Mouse (Mus musculus) intestine, postnatal 0 days (tissue): ENCODE results near the gene Mettl6. TPM values are rescaled to one million over a fixed set of nuclear protein-coding genes. Genes with fewer than 3 reads are reported as not detected.

Experiments used
- ATAC-seq: fragments of 200-750 bp; cut with Nextera tagmentation; 2 replicates; pipeline ENCODE4 v1.8.0; 2017; ENCODE audit warnings: mild to moderate bottlenecking, moderate TSS enrichment, moderate library complexity
- H3K27ac ChIP-seq: fragments of 300-500 bp; sonication (generic); 2 replicates; pipeline ENCODE4 v1.5.1; 2014; ENCODE audit warnings: mild to moderate bottlenecking, low read depth, low read length, moderate library complexity
- H3K27me3 ChIP-seq: fragments of 300-500 bp; sonication (generic); replicated peaks from 2 replicates; pipeline ENCODE4 v1.6.1; 2014; ENCODE audit warnings: low read length, mixed read lengths; ENCODE audit not compliant: control insufficient read depth, insufficient read depth
- H3K36me3 ChIP-seq: fragments of 300-500 bp; sonication (generic); 2 replicates; pipeline ENCODE4 v1.6.1; 2014; ENCODE audit warnings: mild to moderate bottlenecking, moderate library complexity; ENCODE audit not compliant: control insufficient read depth, insufficient read depth
- H3K4me1 ChIP-seq: fragments of 300-500 bp; sonication (generic); replicated peaks from 2 replicates; pipeline ENCODE4 v1.6.1; 2014; ENCODE audit warnings: antibody characterized with exemption, low read length, mixed read lengths; ENCODE audit not compliant: control insufficient read depth, insufficient read depth
- H3K4me2 ChIP-seq: fragments of 300-500 bp; sonication (generic); replicated peaks from 2 replicates; pipeline ENCODE4 v1.6.1; 2014; ENCODE audit warnings: low read depth, mild to moderate bottlenecking, moderate library complexity
- H3K4me3 ChIP-seq: fragments of 300-500 bp; sonication (generic); 2 replicates; pipeline ENCODE4 v1.5.1; 2014; ENCODE audit warnings: low read depth, low read length
- H3K9ac ChIP-seq: fragments of 300-500 bp; sonication (generic); 2 replicates; pipeline ENCODE4 v1.6.1; 2014; ENCODE audit warnings: mild to moderate bottlenecking, low read depth, low read length
- H3K9me3 ChIP-seq: fragments of 300-500 bp; sonication (generic); 2 replicates; pipeline ENCODE4 v1.6.1; 2016; ENCODE audit warnings: mixed run types; ENCODE audit not compliant: control insufficient read depth
- CTCF ChIP-seq: sonication (generic); IDR thresholded peaks from 2 replicates; pipeline ENCODE4 v1.5.1; 2016; ENCODE audit warnings: low read depth, mild to moderate bottlenecking, control low read depth, antibody characterized with exemption, moderate library complexity
- WGBS: fragments of 180-500 bp; shearing (Covaris S2); extraction: QIAGEN DNeasy Blood & Tissue Kit; methylation state at CpG from one replicate; pipeline ENCODE4 v1.1.7; 2014; 5-methylcytosine and 5-hydroxymethylcytosine counted together
- polyA plus RNA-seq: library from polyadenylated mRNA; unstranded; fragments of >200 nt; fragmentation: Nextera tagmentation; extraction: Ambion mirVana; gene quantifications from 2 replicates; pipeline ENCODE4 v1.2.1, GENCODE M21; 2015

Gene Mettl6
- polyA plus RNA-seq, 1 experiment from 2014 or later = 28.2 TPM

DNA sequence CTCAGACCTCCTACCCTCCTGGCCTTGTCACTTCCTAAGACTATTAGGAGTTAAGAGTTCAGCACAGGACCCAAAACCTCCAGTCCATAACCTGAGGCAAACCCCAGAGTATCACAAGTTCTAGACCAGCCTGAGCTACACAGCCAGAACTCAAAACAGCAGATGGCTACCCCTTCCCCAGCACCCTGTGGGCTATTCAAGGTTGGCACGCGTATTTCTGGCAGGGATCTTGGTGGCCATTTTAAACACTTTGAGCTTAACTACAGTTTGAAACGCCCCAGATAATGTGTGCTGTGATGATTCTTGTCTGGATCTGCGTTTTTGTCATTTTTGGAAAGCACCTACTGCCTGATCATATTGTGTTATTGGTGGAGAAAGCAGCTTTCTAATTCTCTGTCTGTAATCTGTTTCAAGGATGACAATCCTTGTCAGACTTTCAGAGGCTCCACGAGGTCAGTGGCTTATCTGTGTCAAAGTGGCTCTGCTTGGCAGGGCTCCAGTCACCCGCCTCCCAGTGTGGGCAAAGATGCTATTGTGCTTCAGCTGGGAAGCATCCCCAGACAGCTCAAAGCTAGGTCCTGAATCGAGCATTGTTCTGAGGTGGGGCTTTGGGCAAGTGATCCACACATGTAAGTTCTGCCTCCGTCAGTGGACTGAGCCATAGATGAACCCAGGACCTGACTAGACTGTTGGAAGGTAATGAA is 56.9 kb downstream of the Mettl6 start:
- no peak for TF ChIP-seq CTCF
- H3K27me3 ChIP-seq = no peaks in the 10 kb centered on the region
- H3K4me2 ChIP-seq = no peak overlapping the region
- no peaks in the 10 kb centered on the region for H3K4me1 ChIP-seq
- no peak overlapping the region for H3K27ac ChIP-seq
- H3K36me3 ChIP-seq = no peaks in the 10 kb centered on the region
- H3K9me3 ChIP-seq = no peaks in the 10 kb centered on the region
- WGBS = 76% methylated on average over 8 of the region's 8 CpGs
- no peak overlapping the region for H3K4me3 ChIP-seq
- ATAC-seq = no peak
- H3K9ac ChIP-seq = no peak overlapping the region

DNA sequence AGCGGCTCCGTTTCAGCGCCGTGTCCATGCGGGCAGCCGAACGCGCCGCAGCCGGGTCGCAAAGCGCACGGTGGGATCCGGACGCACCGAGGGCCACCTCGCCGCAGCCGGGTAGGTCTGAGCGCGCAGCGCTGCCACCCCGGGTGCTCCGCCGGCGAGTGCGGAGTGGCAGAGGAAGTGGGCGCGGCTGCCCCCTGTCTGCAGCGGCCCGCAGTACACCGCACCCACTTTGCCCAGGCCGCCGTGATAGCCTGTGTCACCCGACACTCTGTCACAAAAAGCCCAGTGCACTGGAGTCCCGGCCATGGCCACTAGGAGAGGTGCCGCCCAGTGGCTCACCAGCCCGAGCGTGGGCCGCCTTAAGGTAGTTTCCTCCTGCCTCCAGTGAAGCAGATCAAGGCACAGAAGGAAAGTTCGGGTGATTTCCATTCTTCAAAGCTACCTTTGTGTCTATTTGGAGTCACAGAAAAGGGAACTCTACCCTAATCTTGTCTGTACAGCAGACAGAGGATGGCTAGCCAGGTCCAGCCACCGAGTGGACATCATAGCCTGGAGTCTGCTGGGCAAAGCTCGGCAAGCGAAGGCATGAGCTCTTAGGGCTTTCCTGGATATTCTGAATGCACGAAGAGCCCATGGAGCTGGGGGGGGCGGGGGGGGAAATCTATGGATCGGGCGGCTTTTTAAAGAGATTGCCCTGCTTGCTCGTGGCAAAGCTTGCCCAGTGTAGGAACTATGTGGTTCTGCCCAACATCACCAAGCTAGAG is 58.7 kb downstream of the Mettl6 start, which contains the start of gene Sh3bp5:
Gene Sh3bp5, minus strand, starts transcription at position 149 of the 764 bp plus-strand sequence.
- peak within 1 kb of the TSS; percentile 67 for H3K4me3 ChIP-seq
- no peaks in the 10 kb centered on the region for H3K36me3 ChIP-seq
- H3K27ac ChIP-seq = 0 out of 2 replicates have a peak within 1 kb of the TSS, but pooled peaks have one; percentile 11
- H3K9ac ChIP-seq = peak within 1 kb of the TSS; percentile 77
- no peaks in the 10 kb centered on the region for H3K4me1 ChIP-seq
- TF ChIP-seq CTCF = peak; percentile 99
- H3K4me2 ChIP-seq = peak within 1 kb of the TSS; percentile 86
- 9% methylated on average over 49 of the region's 49 CpGs for whole genome bisulfite sequencing
- peak; percentile 96 for ATAC-seq
- H3K9me3 ChIP-seq = no peaks in the 10 kb centered on the region
- no peaks in the 10 kb centered on the region for H3K27me3 ChIP-seq

DNA sequence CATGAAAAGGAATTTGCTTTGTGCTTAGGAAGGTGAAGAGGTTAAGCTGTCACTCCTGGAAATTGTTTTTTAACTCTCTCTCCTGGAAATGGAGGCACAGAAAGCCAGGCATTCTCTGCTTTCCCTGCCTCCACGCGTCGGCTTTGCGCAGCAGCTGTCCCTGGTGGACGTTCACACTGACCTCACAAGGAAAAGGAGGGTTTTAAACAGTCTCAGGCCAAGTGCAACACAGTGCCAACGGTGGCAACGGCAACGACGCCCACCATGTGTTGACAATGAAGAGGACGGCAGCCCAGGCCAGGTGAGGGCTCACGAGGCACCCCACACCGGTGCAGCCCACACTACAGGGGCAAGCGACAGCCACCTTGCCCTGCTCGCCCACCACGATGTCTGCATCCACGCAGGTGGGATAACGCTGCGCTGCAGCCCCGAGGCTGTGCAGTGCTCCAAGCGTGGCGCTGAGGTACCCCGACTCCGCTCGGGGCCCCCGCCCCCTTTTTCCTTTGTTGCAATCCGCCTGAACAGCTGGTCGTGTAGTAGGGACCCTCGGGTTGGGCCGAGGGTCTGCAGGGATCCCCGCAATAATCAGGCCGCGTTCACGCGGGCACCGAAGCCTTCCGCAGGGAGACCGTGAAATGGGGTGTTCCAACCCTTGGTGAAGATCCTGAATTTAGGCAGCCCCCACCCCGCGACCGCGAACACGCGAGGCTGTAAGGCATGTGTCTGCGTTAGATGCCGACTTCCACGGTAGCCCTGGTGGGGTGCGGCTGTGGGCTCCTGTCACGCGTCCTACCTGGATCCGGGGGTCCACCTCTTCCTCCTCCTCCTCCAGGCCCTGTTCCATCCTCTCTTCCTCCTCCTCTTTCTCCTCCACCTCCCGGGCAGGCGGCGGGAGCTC is 59.6 kb downstream of the Mettl6 start:
- WGBS = 3% methylated on average over 53 of the region's 53 CpGs
- Histone ChIP-seq H3K9me3 (no peaks in the 10 kb centered on the region), H3K4me3 (peak overlapping the region; percentile 67), H3K36me3 (no peaks in the 10 kb centered on the region), H3K4me2 (peak overlapping the region; percentile 86), H3K4me1 (no peaks in the 10 kb centered on the region), H3K9ac (peak overlapping the region; percentile 77), H3K27me3 (no peaks in the 10 kb centered on the region), H3K27ac (0 out of 2 replicates have a peak overlapping the region, but pooled peaks have one; percentile 11)
- TF ChIP-seq CTCF = peak; percentile 39
- ATAC-seq = peak; percentile 42

DNA sequence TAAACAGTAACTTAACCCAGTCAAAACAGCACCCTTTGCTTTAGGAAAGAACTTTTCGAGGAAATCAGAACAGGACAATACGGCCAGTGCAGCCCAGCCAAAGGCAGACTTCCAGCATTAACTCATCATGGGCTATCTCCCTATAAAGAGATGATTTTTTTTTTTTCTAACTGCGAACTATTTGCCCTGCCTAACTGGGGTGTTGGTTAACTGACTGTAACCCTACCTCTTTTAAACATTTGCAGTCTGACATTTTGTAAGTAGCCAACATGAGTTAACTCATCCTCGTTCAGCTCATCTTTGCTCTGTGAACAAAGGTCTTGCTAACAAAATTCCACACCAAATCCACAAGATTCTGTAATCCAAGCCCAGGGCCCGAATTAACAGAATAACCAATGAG is 60.4 kb downstream of the Mettl6 start:
- Histone ChIP-seq H3K9me3 (no peaks in the 10 kb centered on the region), H3K27me3 (no peaks in the 10 kb centered on the region), H3K9ac (no peak overlapping the region), H3K4me1 (no peaks in the 10 kb centered on the region), H3K4me2 (no peak overlapping the region; the same call in 1 of the 2 replicates), H3K27ac (no peak overlapping the region), H3K36me3 (no peaks in the 10 kb centered on the region), H3K4me3 (no peak overlapping the region)
- no peak for ATAC-seq
- WGBS = 64% methylated on average over 5 of the region's 5 CpGs
- no peak for TF ChIP-seq CTCF

DNA sequence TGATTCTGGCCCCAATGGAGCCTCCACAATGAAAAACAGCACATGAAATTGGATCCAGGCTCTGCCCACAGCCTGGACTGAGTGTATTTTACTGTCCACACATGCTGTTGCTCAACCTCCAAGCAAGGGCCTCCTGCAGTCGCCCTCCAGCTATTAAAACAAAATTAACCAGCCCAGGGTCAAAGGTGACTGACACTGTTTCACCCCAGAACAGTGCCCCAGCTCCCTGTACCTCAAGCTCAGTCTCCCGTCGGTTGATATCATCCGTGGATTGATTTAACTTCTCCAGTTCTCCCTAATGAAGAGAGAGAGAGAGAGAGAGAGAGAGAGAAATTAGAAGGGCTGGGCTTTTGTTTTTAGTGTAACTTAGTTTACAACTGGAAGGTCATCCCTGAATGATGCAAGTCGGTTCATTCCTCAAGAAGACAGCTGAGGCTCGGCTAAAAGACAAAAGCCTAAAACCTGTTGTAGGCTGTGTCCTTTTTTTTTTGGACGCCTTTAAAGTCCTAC is 60.9 kb downstream of the Mettl6 start:
- Histone ChIP-seq H3K36me3 (no peaks in the 10 kb centered on the region), H3K4me1 (peaks cover under 1% of the 10 kb centered on the region; the same call in 1 of the 2 replicates), H3K9me3 (no peaks in the 10 kb centered on the region), H3K4me3 (no peak overlapping the region), H3K4me2 (0 out of 2 replicates have a peak overlapping the region, but pooled peaks have one; percentile 2), H3K27me3 (no peaks in the 10 kb centered on the region), H3K9ac (no peak overlapping the region), H3K27ac (no peak overlapping the region)
- WGBS = 38% methylated on average over 7 of the region's 7 CpGs
- ATAC-seq = no peak
- TF ChIP-seq CTCF = no peak
